8 mouse cellular contexts compared by ENCODE assay signal in the genomic region with DNA sequence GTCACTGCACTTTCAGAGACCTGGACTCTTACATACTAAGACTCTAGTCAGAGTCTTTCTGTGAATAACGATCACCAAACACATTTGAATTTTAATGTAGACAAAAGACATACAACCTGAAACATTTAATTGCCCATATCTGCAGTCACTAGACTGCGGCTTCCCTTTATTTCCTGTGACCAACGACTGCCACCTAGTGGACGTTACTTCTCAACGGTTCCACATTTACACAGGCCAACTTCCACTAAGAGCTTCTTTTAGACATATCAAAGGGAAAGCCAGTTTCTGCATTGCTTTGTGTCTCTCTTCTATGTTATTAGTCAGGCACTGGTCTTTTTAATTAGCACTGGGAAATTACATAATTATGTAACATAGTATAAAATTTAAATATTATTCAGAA. TPM values are rescaled to one million over a fixed set of nuclear protein-coding genes. Genes with fewer than 3 reads are reported as not detected.
DNase-seq lines count a peak whose midpoint lies in the region; ATAC-seq and TF ChIP-seq lines count a peak whose summit lies in the region.

No protein-coding gene starts in this region.

- H3K36me3 ChIP-seq in forebrain, postnatal 0 days (ENCODE audit: insufficient read depth): peaks cover 5% of the 10 kb centered on the region
- H3K36me3 ChIP-seq in liver, embryonic 11.5 days (ENCODE audit: control insufficient read depth, insufficient read depth, low read length): no peaks in the 10 kb centered on the region

- peak; percentile 80 for ATAC-seq in forebrain, postnatal 0 days
- peak; percentile 81 for ATAC-seq in liver, embryonic 11.5 days (replicated peaks; ENCODE audit: low FRiP score)

- H3K4me2 ChIP-seq in forebrain, postnatal 0 days (ENCODE audit: low read depth): no peak overlapping the region
- H3K4me2 ChIP-seq in liver, embryonic 11.5 days: no peak overlapping the region

- peak; percentile 53 for DNase-seq in urinary bladder, postnatal 14 days (ENCODE audit: low spot score)
- no peak for DNase-seq in urinary bladder, postnatal 4 days (ENCODE audit: low spot score in 2 of 2)
- peak; percentile 70 for DNase-seq in c-Kit-positive CD71-positive TER-119-positive erythroid progenitor cells, embryonic 14.5 days (ENCODE audit: low spot score)
- peak; percentile 90 for DNase-seq in forebrain, postnatal 0 days
- DNase-seq in kidney, adult 9 months: peak; percentile 69
- no peak for DNase-seq in liver, embryonic 11.5 days (ENCODE audit: low spot score)
- peak; percentile 81 for DNase-seq in naive thymus-derived CD4-positive, alpha-beta T cell, adult 2 months (ENCODE audit: low read depth)
- peak; percentile 48 for DNase-seq in thymus, postnatal 25 days

- H3K27ac ChIP-seq in forebrain, postnatal 0 days (ENCODE audit: low read depth, low read length): no peak overlapping the region
- H3K27ac ChIP-seq in liver, embryonic 11.5 days (ENCODE audit: low read depth, low read length): no peak overlapping the region

- no peak overlapping the region for H3K4me3 ChIP-seq in forebrain, postnatal 0 days (ENCODE audit: low read depth, low read length)
- H3K4me3 ChIP-seq in liver, embryonic 11.5 days (ENCODE audit: low read depth, low read length): no peak overlapping the region

- H3K9me3 ChIP-seq in forebrain, postnatal 0 days (ENCODE audit: low read length): no peaks in the 10 kb centered on the region
- no peaks in the 10 kb centered on the region for H3K9me3 ChIP-seq in liver, embryonic 11.5 days (ENCODE audit: control insufficient read depth, low read length)

- no peaks in the 10 kb centered on the region for H3K27me3 ChIP-seq in forebrain, postnatal 0 days (ENCODE audit: insufficient read depth, low read length)
- H3K27me3 ChIP-seq in liver, embryonic 11.5 days (replicated peaks; ENCODE audit: control insufficient read depth, insufficient read depth, low read length): no peaks in the 10 kb centered on the region

- peak; percentile 88 for TF ChIP-seq CTCF in forebrain, postnatal 0 days (IDR thresholded peaks at IDR 0.05; ENCODE audit: low read depth)

- no peak overlapping the region for H3K9ac ChIP-seq in forebrain, postnatal 0 days
- H3K9ac ChIP-seq in liver, embryonic 11.5 days (ENCODE audit: low read depth, low read length): no peak overlapping the region

- H3K4me1 ChIP-seq in forebrain, postnatal 0 days (ENCODE audit: insufficient read depth): no peaks in the 10 kb centered on the region
- H3K4me1 ChIP-seq in liver, embryonic 11.5 days (replicated peaks; ENCODE audit: control insufficient read depth, insufficient read depth, low read length): 0 out of 2 replicates have a peak, but pooled peaks cover 2% of the 10 kb centered on the region

- under 1% methylated on average over 5 of the region's 5 CpGs for WGBS in forebrain, postnatal 0 days
- 5% methylated on average over 5 of the region's 5 CpGs for WGBS in liver, embryonic 11.5 days

RNA-seq across cellular contexts. Expression of gene Abca6, which starts 20.2 kb away (rescaled TPM):
- total RNA-seq in forebrain, postnatal 0 days (2014; rRNA removed): 0.85 and 2.0 TPM in 2 replicates
- polyA plus RNA-seq in forebrain, postnatal 0 days (2015; fragmentation: Nextera tagmentation; extraction: Ambion mirVana): 0.39 and 0.91 TPM in 2 replicates
- 3.5 and 4.5 TPM in 2 replicates for polyA plus RNA-seq in liver, embryonic 11.5 days (2014; fragmentation: Nextera tagmentation; extraction: Ambion mirVana)

Comparison
In these comparisons a context has a peak if more than half of its experiments do, and no peak if none do; other contexts are left out.
1. DNase-seq: peak in urinary bladder, postnatal 14 days (single experiment), c-Kit-positive CD71-positive TER-119-positive erythroid progenitor cells, embryonic 14.5 days (single experiment), forebrain, postnatal 0 days (single experiment), kidney, adult 9 months (single experiment), naive thymus-derived CD4-positive, alpha-beta T cell, adult 2 months (single experiment) and thymus, postnatal 25 days (single experiment); none in urinary bladder, postnatal 4 days (0 of 2) and liver, embryonic 11.5 days (single experiment).